Mouse (Mus musculus): Measurements from ENCODE around the gene Cd300c2. TPM values are rescaled to one million over a fixed set of nuclear protein-coding genes. Genes with fewer than 3 reads are reported as not detected.

Gene Cd300c2
- polyA plus RNA-seq (2012; ENCODE audit: low replicate concordance), result 2.3 and 2.7 TPM in 2 replicates

DNA sequence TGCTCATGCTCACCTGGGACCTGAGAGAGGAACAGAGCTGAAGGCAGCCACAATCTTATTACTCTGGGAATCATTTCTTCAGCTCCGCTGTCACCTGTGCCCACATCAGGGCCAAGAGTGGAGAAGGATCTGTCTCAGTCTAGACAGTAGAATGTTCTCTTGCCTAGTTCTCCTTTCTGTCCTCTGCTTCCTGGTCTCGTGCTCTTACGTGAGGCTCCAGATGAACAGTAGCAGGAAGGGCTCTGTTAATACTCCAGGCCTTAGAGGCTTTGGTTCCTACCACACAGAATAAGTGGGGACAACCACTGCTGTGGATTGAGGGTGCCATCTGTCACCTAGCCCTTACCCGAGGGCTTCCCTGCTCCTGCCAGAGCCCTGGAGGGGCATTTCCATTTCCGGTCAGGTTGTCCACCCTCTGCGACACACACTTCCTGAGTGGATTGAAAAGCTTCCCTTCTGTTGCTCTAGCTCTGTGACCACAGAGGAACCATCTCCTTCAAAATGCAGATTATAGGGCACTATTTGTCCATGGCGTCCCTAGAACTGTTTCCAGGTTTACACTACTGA lies at the start of gene Cd300c2:
TSS of gene Cd300c2 (minus strand) at position 407 of the 567 bp plus-strand sequence.

DNA sequence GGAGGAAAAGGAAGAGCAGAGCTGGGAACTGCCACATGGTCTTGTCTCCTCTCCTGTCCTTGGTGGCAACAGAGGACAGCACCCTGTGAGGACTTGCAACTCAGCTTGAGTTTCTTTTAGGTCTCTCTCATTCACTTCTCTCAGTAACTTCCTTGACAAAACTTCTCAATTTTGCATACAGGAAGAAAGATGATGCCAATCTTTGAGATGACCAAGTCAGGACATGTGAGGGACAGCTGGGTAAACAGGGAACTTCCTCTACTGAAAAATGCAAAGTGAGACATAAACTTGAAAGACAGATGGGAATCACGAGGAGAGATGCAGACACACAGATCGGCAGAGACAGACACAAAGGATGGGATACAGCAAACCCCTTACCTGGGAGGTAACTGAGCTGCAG lies 46.6 kb upstream of the Cd300c2 start, which contains the start of gene Cd300ld3:
TSS of gene Cd300ld3 (minus strand) at position 151 of the 400 bp plus-strand sequence.

DNA sequence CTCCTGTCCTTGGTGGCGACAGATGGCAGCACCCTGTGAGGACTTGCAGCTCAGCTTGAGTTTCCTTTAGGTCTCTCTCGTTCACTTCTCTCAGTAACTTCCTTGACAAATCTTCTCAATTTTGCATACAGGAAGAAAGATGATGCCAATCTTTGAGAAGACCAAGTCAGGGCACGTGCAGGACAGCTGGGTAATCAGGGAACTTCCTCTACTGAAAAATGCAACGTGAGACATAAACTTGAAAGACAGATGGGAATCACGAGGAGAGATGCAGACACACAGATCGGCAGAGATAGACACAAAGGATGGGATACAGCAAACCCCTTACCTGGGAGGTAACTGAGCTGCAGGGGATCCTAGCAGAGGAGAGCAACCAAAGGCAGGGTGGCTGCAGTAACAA lies 36.0 kb upstream of the Cd300c2 start, which contains the start of gene Cd300ld5:
TSS of gene Cd300ld5 (minus strand) at position 101 of the 400 bp plus-strand sequence.

DNA sequence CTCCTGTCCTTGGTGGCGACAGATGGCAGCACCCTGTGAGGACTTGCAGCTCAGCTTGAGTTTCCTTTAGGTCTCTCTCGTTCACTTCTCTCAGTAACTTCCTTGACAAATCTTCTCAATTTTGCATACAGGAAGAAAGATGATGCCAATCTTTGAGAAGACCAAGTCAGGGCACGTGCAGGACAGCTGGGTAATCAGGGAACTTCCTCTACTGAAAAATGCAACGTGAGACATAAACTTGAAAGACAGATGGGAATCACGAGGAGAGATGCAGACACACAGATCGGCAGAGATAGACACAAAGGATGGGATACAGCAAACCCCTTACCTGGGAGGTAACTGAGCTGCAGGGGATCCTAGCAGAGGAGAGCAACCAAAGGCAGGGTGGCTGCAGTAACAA lies 25.2 kb upstream of the Cd300c2 start, which contains the start of gene Cd300ld4:
TSS of gene Cd300ld4 (minus strand) at position 101 of the 400 bp plus-strand sequence.

DNA sequence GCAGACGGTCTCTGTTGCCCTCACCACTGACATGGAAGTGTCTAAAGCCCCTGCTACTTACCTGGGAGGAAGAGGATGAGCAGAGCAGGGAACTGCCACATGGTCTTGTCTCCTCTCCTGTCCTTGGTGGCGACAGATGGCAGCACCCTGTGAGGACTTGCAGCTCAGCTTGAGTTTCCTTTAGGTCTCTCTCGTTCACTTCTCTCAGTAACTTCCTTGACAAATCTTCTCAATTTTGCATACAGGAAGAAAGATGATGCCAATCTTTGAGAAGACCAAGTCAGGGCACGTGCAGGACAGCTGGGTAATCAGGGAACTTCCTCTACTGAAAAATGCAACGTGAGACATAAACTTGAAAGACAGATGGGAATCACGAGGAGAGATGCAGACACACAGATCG lies 14.4 kb upstream of the Cd300c2 start, which contains the start of gene Cd300ld2:
TSS of gene Cd300ld2 (minus strand) at position 101 of the 400 bp plus-strand sequence.

DNA sequence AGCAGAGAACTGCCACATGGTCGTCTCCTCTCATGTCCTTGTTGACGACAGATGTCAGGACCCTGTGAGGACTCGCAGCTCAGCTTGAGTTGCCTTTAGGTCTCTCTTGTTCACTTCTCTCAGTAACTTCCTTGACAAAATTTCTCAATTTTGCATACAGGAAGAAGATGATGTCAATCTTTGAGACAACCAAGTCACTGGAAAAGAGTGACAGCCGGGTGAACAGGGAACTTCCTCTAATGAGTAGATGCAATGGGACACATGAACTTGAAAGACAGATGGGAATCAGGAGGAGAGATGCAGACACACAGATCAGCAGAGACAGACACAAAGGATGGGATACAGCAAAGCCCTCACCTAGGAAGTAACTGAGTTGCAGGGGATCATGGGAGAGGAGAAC lies 11.9 kb downstream of the Cd300c2 start, which contains the start of gene Cd300ld:
TSS of gene Cd300ld (minus strand) at position 130 of the 400 bp plus-strand sequence.

DNA sequence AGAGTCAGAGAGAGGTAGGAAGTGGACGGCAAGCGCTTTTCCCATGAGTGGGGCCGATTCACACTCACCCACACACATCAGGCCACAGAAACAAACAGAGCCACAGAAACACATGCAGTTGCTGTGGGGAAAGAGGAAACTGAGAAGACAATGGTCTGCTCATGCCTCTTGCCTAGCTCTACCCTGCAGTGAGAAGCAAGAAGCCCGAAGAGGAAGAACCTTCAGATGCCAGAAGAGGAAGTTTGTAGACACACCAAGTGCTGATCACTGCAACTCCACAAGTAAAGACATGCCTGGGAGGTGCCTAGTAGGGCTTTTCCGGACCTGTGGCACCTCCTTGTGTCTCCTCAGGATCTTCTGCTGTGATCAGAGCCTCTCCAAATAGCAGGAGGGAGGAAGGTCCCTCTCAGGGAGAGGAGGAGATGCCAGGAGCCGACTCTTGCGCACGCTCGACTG lies 32.9 kb downstream of the Cd300c2 start, which contains the start of gene Cd300c:
TSS of gene Cd300c (minus strand) at position 406 of the 456 bp plus-strand sequence.

Other genes with a start within 250 kb of the Cd300c2 start
- gene Kif19a, start 236.5 kb downstream of the Cd300c2 start, polyA plus RNA-seq (2012; ENCODE audit: low replicate concordance), result 10.1 and 14.4 TPM in 2 replicates
- gene Btbd17, start 205.9 kb downstream of the Cd300c2 start, polyA plus RNA-seq (2012; ENCODE audit: low replicate concordance), result 0.54 TPM in 1 of 2 replicates, not detected in the other
- gene Gpr142, start 203.0 kb downstream of the Cd300c2 start, polyA plus RNA-seq (2012; ENCODE audit: low replicate concordance), result not detected in 2 replicates
- gene Gprc5c, start 150.7 kb downstream of the Cd300c2 start, polyA plus RNA-seq (2012; ENCODE audit: low replicate concordance), result 2.2 and 2.4 TPM in 2 replicates
- gene Cd300a, start 111.8 kb downstream of the Cd300c2 start, polyA plus RNA-seq (2012; ENCODE audit: low replicate concordance), result 5.7 and 7.1 TPM in 2 replicates
- gene Cd300lb, start 67.5 kb downstream of the Cd300c2 start, polyA plus RNA-seq (2012; ENCODE audit: low replicate concordance), result 4.0 and 11.4 TPM in 2 replicates
- 0.28 and 0.65 TPM in 2 replicates for gene Cd300c, start 32.7 kb downstream of the Cd300c2 start, polyA plus RNA-seq (2012; ENCODE audit: low replicate concordance)
- gene Cd300ld, start 12.0 kb downstream of the Cd300c2 start, polyA plus RNA-seq (2012; ENCODE audit: low replicate concordance), result 0.70 and 0.89 TPM in 2 replicates
- not detected in 2 replicates for gene Cd300ld2, start 14.3 kb upstream of the Cd300c2 start, polyA plus RNA-seq (2012; ENCODE audit: low replicate concordance)
- gene Cd300ld4, start 25.1 kb upstream of the Cd300c2 start, polyA plus RNA-seq (2012; ENCODE audit: low replicate concordance), result not detected in 2 replicates
- gene Cd300ld5, start 35.9 kb upstream of the Cd300c2 start, polyA plus RNA-seq (2012; ENCODE audit: low replicate concordance), result 2.4 TPM in 1 of 2 replicates, not detected in the other
- 4.6 and 5.0 TPM in 2 replicates for gene Cd300ld3, start 46.5 kb upstream of the Cd300c2 start, polyA plus RNA-seq (2012; ENCODE audit: low replicate concordance)
- 0.98 and 1.4 TPM in 2 replicates for gene Cd300e, start 60.3 kb upstream of the Cd300c2 start, polyA plus RNA-seq (2012; ENCODE audit: low replicate concordance)
- 16.0 and 19.2 TPM in 2 replicates for gene Rab37, start 89.6 kb upstream of the Cd300c2 start, polyA plus RNA-seq (2012; ENCODE audit: low replicate concordance)
- 9.6 and 10.1 TPM in 2 replicates for gene Cd300lf, start 132.1 kb upstream of the Cd300c2 start, polyA plus RNA-seq (2012; ENCODE audit: low replicate concordance)
- 226 and 228 TPM in 2 replicates for gene Slc9a3r1, start 161.5 kb upstream of the Cd300c2 start, polyA plus RNA-seq (2012; ENCODE audit: low replicate concordance)
- 17.0 and 23.5 TPM in 2 replicates for gene Tmem104, start 185.6 kb upstream of the Cd300c2 start, polyA plus RNA-seq (2012; ENCODE audit: low replicate concordance)
- 12.2 and 13.9 TPM in 2 replicates for gene Nat9, start 186.0 kb upstream of the Cd300c2 start, polyA plus RNA-seq (2012; ENCODE audit: low replicate concordance)

Data from hematopoietic multipotent progenitor cell, adult 10-12 weeks (in vitro differentiated cells).